Mouse (Mus musculus) cerebellum, adult 2 months (tissue): ENCODE results near the gene Mast3. TPM values are rescaled to one million over a fixed set of nuclear protein-coding genes. Genes with fewer than 3 reads are reported as not detected.
A peak's percentile ranks its signal among the peaks of the same experiment; 100 is the strongest.
"Not testable (repeated sequence)": the region's sequence is repeated elsewhere in the genome, so short reads cannot be mapped to it uniquely, and the experiment has no call there.

ENCODE experiments used
- DNase-seq, 2 experiments: peaks; one replicate each; pipeline ENCODE4 v3.0.0; 2021
- H3K27ac ChIP-seq: fragments of 200-500 bp; 2 replicates; pipeline ENCODE4 v1.5.1; 2012; ENCODE audit warnings: low read length, control low read depth, inconsistent platforms; ENCODE audit not compliant: insufficient read depth
- H3K27me3 ChIP-seq: fragments of 200-500 bp; 2 replicates; pipeline ENCODE4 v1.6.1; 2012; ENCODE audit warnings: inconsistent platforms, mild to moderate bottlenecking, low read length, moderate library complexity; ENCODE audit not compliant: control insufficient read depth, insufficient read depth
- H3K4me1 ChIP-seq: fragments of 200-500 bp; 2 replicates; pipeline ENCODE4 v1.6.1; 2011; ENCODE audit warnings: low read length; ENCODE audit not compliant: control insufficient read depth, insufficient read depth
- H3K4me3 ChIP-seq: fragments of 200-500 bp; replicated peaks from 2 replicates; pipeline ENCODE3; 2011; ENCODE audit warnings: mild to moderate bottlenecking, low read depth, low read length, control low read depth; ENCODE audit not compliant: insufficient read depth
- CTCF ChIP-seq: fragments of 200-500 bp; IDR thresholded peaks from 2 replicates; pipeline ENCODE4 v1.5.1; 2011; ENCODE audit warnings: low read depth, mild to moderate bottlenecking, control low read depth, low read length, moderate library complexity, borderline replicate concordance; ENCODE audit not compliant: insufficient read depth
- POLR2A ChIP-seq: fragments of 200-500 bp; IDR thresholded peaks from 2 replicates; pipeline ENCODE4 v1.6.1; 2011; ENCODE audit warnings: low read length, control low read depth, borderline replicate concordance; ENCODE audit not compliant: insufficient read depth
- WGBS: fragments of 180-500 bp; shearing (Covaris S2); methylation state at CpG from one replicate; pipeline ENCODE4 v1.1.7; 2018; 5-methylcytosine and 5-hydroxymethylcytosine counted together
- polyA plus RNA-seq: library from polyadenylated mRNA; depleted of rRNA; stranded (reverse); fragments of >200 nt; gene quantifications from 2 replicates; pipeline ENCODE4 v1.2.3, GENCODE M21; 2012

Mast3 gene
- polyA plus RNA-seq, 1 experiment: 69.5 TPM

DNA sequence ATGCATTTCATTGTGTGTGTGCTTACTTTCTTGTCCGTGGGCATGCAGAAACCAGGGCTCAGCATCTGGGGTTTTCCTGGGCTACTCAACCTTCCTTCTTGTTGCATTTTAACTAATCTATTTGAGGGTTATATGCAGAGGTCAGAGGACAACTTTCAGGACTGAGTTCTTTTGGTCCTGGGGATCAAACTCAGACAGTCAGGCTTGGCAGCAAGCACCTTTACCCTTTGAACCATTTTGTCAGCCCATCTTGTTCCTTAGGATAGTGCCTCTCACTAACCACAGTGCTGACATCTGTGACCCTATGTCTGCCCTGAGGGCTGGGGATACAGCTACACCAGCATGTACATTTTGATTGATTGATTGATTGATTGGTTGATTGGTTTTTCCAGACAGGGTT, 22.9 kb upstream of the Mast3 start:
- 97% methylated on average over 1 of the region's 1 CpGs for WGBS
- Histone ChIP-seq H3K4me1 (no peaks in the 10 kb centered on the region), H3K4me3 (no peak overlapping the region), H3K27ac (no peak overlapping the region), H3K27me3 (no peaks in the 10 kb centered on the region)
- DNase-seq: no peak
- TF ChIP-seq POLR2A: no peak
- TF ChIP-seq CTCF: no peak

DNA sequence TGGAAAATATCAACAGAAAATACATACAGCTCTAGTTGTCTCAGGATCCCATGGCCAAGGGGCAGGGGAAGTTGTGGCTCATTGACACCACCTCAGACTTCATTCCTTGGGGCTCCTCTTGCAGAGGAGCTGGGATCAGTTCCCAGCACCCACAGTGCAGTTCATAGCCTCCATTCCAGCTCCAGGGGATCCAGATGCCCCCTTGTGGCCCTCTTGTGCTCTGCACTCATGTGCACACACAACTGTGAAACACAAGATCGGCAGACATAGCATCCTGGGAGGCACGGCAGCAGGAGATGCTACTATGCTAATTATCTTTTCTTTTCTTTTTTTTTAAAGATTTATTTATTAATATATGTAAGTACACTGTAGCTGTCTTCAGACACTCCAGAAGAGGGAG, 22.2 kb upstream of the Mast3 start:
- Histone ChIP-seq H3K27me3 (no peaks in the 10 kb centered on the region), H3K27ac (no peak overlapping the region), H3K4me1 (no peaks in the 10 kb centered on the region), H3K4me3 (no peak overlapping the region)
- WGBS: 98% methylated on average over 2 of the region's 2 CpGs
- DNase-seq: no peak
- no peak for TF ChIP-seq POLR2A
- TF ChIP-seq CTCF: no peak

DNA sequence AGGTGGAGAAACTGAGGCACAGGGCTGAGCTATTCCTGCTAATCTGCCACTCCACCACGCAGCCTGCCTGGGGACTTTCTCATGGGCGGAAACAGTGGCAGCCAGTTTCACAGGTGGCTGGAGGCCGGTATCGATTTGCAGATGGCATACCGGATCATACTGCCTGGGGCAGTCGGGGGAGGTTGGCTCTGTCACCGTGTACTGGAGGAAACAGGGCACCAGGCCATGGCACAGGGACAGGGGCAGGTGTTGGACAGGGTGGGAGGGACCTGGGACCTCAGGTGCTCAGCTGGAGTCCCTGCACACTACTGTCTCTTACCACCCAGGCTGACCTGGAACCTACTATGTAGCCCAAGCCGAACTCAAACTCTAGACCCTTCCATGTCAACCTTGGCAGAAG, 21.0 kb upstream of the Mast3 start:
- no peak overlapping the region for H3K27ac ChIP-seq
- H3K4me3 ChIP-seq: no peak overlapping the region
- WGBS: 37% methylated on average over 8 of the region's 8 CpGs
- DNase-seq: no peak
- H3K4me1 ChIP-seq: no peaks in the 10 kb centered on the region
- H3K27me3 ChIP-seq: no peaks in the 10 kb centered on the region
- TF ChIP-seq CTCF: no peak
- no peak for TF ChIP-seq POLR2A

DNA sequence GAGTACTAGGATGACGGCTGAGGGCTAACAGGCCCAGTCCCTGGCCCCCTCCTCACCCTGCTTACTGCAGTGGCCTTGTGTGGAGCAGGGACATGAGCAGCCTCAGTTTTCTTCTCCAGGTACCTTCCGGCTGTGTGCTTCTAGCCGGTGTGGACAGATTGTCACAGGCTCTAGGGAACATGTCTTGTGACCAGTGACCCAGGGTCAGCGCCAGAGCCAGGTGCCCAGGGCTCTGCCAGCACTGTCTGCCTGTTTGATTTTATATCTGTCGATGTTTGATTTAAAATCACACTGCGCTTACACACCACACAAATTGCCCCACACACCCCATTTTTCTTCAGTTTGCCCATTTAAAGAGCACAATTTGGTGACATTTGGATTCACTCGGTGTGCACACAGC, 18.9 kb upstream of the Mast3 start:
- no peak for TF ChIP-seq POLR2A
- TF ChIP-seq CTCF: no peak
- DNase-seq: no peak
- no peaks in the 10 kb centered on the region for H3K4me1 ChIP-seq
- H3K4me3 ChIP-seq: no peak overlapping the region
- WGBS: 79% methylated on average over 7 of the region's 7 CpGs
- H3K27ac ChIP-seq: no peak overlapping the region
- no peaks in the 10 kb centered on the region; the same call in 1 of the 2 replicates for H3K27me3 ChIP-seq

DNA sequence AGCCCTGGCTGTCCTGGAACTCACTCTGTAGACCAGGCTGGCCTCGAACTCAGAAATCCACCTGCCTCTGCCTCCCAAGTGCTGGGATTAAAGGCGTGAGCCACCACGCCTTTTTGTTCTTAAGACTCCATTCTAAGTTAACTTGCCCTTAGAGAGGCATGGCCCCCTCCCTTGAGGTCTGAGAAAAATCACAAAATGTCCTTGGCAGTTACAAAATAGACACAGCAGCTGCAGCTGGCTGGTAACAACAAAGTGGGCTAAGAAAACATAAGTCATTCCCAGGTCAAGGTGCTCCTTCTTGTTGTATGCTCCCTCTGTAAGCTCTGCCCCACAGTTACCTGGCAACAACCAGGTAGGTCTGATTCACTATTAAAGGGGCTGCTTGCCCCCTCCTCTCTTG, 17.7 kb upstream of the Mast3 start:
- DNase-seq, H3K27ac ChIP-seq, H3K27me3 ChIP-seq, H3K4me3 ChIP-seq, H3K4me1 ChIP-seq: not testable (repeated sequence)
- WGBS: 94% methylated on average over 3 of the region's 3 CpGs

DNA sequence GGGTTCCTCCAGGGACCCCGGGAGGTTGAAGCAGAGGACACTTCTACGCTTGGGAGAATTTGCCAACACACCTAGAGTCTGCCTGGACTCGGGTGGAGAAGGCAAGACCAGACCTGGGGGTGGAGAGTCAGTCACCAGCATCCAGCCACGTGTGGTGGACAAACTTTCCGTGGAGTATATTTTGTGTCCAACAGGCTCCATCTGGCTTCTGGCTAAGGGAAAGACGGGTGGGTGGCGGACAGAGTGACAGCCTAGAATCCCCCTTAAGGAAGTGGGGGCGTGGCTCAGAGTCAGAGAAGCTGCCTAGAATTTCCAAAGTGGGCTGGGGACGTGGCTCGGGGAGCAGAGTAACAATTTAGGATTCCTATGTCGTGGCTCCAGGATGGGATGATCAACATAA, 17.1 kb upstream of the Mast3 start:
- Histone ChIP-seq H3K27me3 (no peaks in the 10 kb centered on the region; the same call in 1 of the 2 replicates), H3K4me3 (no peak overlapping the region), H3K4me1 (no peaks in the 10 kb centered on the region), H3K27ac (no peak overlapping the region)
- 37% methylated on average over 11 of the region's 11 CpGs for WGBS
- DNase-seq: no peak
- no peak for TF ChIP-seq POLR2A
- TF ChIP-seq CTCF: no peak

DNA sequence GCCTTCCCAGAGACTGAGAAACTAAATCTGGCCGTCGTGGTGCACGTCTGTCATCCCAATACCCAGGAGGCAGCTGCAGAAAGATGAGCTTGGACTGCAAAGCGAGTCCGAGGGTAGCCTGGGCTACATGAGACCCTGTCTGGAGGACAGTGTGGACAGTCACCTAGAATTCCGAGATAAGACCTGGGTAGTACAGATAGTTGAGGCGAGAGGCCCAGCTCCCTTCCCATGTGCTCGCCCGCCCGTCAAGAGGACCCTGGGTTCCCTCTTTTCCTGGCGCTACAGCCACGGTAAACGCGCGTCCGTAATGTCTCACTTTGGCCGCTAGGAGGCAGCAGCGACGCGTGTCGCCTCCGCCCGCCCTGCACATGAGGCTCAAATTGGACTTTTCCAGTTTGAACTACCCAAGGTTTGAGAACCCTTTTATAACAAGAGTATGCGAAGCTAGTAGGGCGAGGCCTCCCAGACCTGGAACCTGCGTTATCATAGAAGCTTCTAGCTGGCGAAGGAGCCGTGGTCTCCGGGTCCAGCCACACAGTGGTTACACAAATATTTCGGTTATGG, 16.6 kb upstream of the Mast3 start:
- peak; percentile 51 to 68 for DNase-seq

DNA sequence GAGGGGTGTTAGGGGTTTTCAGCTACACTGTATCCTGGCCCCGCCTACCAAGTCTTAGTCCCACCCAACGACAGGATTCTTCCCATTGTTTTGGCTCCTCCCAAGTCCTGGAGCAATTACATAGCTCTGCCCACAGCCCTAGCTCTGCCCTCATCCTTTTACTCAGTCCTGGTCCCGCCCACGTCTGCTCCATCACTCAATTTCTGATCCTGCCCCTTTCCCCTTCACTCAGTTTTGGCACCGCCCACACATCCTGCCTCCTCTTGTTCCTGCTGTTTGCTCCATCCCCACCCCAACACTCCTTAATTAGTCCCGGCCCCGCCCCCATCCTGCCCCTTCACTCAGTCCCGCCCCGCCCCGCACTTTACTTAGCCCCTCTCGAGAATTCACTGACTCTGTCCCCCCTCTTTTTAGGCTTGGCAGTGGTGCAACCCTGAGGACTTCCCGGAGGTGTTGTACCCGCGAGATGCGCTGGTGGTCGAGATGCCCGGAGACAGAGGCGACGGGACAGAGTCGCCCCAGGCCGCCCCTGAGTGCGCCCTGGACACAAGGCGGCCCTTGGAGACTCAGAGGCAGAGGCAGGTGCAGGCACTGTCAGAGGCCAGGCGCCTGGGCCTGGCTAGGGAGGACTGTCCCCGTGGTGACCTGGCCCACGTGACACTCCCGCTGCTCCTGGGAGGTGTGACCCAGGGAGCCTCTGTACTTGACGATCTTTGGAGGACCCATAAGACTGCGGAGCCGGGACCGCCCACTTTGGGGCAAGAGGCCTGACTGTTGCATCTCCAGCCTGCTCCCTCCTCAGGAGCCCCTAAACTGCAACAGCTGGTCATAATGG, 15.5 kb upstream of the Mast3 start:
- peaks cover 2% of the 10 kb centered on the region; the same call in 1 of the 2 replicates for H3K27me3 ChIP-seq
- no peak for DNase-seq
- TF ChIP-seq POLR2A: no peak
- no peak for TF ChIP-seq CTCF
- 7% methylated on average over 31 of the region's 31 CpGs for WGBS
- no peak overlapping the region for H3K4me3 ChIP-seq
- H3K4me1 ChIP-seq: no peaks in the 10 kb centered on the region
- no peak overlapping the region for H3K27ac ChIP-seq

More for the DNA sequence above, 16.6 kb upstream of the Mast3 start:
- peak; percentile 96 for TF ChIP-seq CTCF
- TF ChIP-seq POLR2A: no peak
- Histone ChIP-seq H3K27ac (no peak overlapping the region), H3K27me3 (peaks cover 2% of the 10 kb centered on the region; the same call in 1 of the 2 replicates), H3K4me3 (no peak overlapping the region), H3K4me1 (no peaks in the 10 kb centered on the region)
- 14% methylated on average over 30 of the region's 30 CpGs for WGBS
